Mouse (Mus musculus): ENCODE data around the gene Gm10190. TPM values are rescaled to one million over a fixed set of nuclear protein-coding genes. Genes with fewer than 3 reads are reported as not detected.

The Gm10190 gene
- total RNA-seq, 1 experiment from 2014 or later = not detected

DNA sequence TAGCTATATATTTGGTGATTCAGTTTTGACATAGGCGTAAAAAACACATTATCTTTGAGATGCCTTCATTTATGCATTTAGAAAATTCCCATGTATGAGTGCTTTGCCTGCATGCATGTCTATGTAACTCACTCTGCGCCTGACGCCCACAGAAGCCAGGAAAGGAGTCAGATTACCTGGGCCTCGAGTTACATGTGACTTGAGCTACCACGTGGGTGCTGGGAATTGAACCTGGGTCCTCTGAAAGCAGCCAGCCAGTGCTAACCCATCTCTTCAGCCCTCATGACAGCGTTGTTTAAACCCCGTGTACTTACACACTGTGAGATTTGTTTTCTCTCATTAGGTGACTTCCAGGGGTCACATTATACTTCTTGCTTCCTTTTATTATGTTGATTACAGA, 48.8 kb downstream of the Gm10190 start:
- ATAC-seq (replicated peaks; ENCODE audit: insufficient number of reproducible peaks, low FRiP score, low TSS enrichment, poor library complexity, severe bottlenecking) = no peak

DNA sequence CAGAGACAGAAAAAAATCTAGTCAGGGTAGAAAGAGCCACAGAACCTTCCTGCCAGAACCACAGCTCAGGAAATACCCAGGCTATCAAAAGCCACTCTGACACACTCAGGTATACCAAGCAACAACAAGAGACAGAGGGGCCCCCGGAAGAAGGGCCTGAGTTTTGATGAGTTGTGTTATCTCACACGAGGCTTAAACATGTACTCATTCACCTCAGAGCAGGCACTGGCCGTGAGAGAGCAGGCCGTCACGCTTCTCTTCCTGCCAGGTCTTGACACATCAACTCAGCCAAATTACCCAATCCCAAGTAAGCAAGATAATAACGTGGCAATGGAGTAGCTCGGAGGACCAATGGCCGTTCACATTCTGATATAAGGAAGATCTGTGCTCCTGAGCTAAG, 49.7 kb downstream of the Gm10190 start:
- ATAC-seq (replicated peaks; ENCODE audit: insufficient number of reproducible peaks, low FRiP score, low TSS enrichment, poor library complexity, severe bottlenecking) = no peak

Other genes starting within 250 kb of the Gm10190 start
- 2.5 to 7.3 TPM (median 2.7 TPM) in 3 replicates for gene Galm, start 246.1 kb downstream of the Gm10190 start, total RNA-seq (2017)
- gene Srsf7, start 166.2 kb downstream of the Gm10190 start, total RNA-seq (2017) = 262 to 315 TPM (median 271 TPM) in 3 replicates
- gene Ttc39d, start 166.1 kb downstream of the Gm10190 start, total RNA-seq (2017) = 0.11 TPM in 1 of 3 replicates, not detected in the others
- 2.4 to 12.1 TPM (median 7.7 TPM) in 3 replicates for gene Gemin6, start 149.1 kb downstream of the Gm10190 start, total RNA-seq (2017)
- 2.5 TPM in 1 of 3 replicates, not detected in the others for gene Morn2, start 83.3 kb downstream of the Gm10190 start, total RNA-seq (2017)
- gene Dhx57, start 83.1 kb downstream of the Gm10190 start, total RNA-seq (2017) = 18.1 to 38.1 TPM (median 33.2 TPM) in 3 replicates
- 3.4 TPM in 1 of 3 replicates, not detected in the others for gene Arhgef33, start 66.1 kb downstream of the Gm10190 start, total RNA-seq (2017)
- 7.0 to 13.8 TPM (median 9.4 TPM) in 3 replicates for gene Sos1, start 106.9 kb upstream of the Gm10190 start, total RNA-seq (2017)
- gene Cdkl4, start 204.3 kb upstream of the Gm10190 start, total RNA-seq (2017) = 0.29 to 1.4 TPM (median 0.38 TPM) in 3 replicates

Measured in monocyte, adult 5-6 weeks (primary cell).